Mouse (Mus musculus): ENCODE results near the gene Grasp.

- TF ChIP-seq CTCF (IDR thresholded peaks at IDR 0.05; ENCODE audit: low read depth, low read length) (no peak), TAL1 (conservative IDR thresholded peaks at IDR 0.05; ENCODE audit: low read depth, low read length) (no peak)
These were observed 38.4 kb upstream of the Grasp start for GRCm38 (mm10) chr15:101185549-101185948.
